Mouse (Mus musculus) G1E-ER4 (cell line): ENCODE results near the gene Fbxw7. TPM values are rescaled to one million over a fixed set of nuclear protein-coding genes. Genes with fewer than 3 reads are reported as not detected.
A peak's percentile ranks its signal among the peaks of the same experiment; 100 is the strongest.

Experiments
- GATA1 ChIP-seq: IDR thresholded peaks from one replicate; pipeline ENCODE4 v1.8.0; 2012; ENCODE audit warnings: low read length, inconsistent platforms
- polyA plus RNA-seq: library from polyadenylated mRNA; stranded (reverse); fragments of >175 nt; gene quantifications from 2 replicates; pipeline ENCODE4 v1.2.3, GENCODE M21; 2012

Gene Fbxw7
- 4.8 and 4.9 TPM in 2 replicates for polyA plus RNA-seq

DNA sequence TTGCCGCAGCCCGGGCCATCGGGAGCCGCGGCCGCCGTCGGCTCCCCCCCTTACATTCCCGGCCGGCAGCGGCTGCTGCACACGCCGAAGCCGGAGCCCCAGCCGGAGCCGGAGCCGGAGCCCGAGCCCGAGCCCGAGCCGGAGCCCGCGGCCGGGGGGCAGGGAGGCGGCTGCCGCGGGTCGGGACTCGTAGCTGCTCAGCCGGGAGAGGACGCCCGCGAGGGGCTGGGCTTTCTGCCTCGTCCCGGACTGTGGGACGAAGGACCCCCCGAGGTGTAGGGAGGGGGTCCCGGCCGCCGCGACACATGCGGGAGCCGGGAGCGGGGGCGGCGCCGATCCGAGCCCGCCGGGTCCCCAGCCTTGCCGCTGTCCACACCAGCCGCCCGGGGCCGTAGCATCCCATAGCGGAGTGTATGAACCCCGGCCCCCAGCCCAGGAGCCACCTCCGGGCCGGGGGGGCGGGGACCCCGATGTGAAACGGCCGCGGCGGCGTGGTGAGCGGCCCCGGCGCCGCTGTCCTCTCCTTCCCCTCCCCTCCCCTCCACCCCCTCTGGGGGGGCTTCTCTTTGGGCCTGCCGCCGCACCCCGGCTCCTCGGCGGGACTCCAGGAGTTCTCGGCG, at the start of gene Fbxw7:
Fbxw7 (plus strand) TSS at position 507 of the 620 bp plus-strand sequence.
- no peak for TF ChIP-seq GATA1

DNA sequence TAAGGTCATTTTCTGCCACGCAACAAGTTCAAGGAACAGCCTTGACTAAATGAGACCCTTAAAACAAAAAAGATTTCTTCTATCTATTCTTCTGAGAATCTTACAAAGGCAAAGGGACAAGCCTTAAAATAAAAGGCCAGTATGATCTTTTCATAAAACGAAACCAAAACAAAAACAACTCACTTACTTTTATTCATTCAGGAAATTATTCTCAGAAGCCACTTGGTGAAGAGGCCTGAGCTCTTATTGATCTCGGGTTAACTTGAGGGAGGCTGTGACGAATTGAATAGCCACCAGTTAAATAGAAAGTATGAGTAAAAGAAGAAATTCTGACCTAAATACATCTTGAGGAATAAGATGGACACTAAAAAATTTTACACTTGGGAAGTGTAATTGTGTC, 46.1 kb upstream of the Fbxw7 start:
- TF ChIP-seq GATA1 = no peak

DNA sequence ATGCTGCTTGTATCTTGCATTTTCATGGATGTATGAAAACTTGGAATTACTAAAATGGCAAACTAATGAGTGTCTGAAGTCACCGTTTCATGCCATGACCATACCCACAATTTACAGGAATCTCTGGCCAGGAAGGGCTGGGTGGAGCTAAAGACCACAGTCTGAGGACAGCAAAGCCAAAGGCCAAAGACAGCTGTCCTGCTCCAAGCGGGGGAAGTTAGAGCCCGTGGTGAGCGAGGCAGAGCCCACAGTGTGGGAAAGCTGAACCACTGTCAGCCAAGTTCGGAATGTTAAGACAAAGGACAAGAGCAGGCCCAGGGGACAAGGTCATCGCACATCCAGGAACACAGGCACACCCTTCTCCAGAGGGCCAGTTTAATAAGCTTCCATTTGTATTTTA, 45.7 kb upstream of the Fbxw7 start:
- TF ChIP-seq GATA1 = no peak

DNA sequence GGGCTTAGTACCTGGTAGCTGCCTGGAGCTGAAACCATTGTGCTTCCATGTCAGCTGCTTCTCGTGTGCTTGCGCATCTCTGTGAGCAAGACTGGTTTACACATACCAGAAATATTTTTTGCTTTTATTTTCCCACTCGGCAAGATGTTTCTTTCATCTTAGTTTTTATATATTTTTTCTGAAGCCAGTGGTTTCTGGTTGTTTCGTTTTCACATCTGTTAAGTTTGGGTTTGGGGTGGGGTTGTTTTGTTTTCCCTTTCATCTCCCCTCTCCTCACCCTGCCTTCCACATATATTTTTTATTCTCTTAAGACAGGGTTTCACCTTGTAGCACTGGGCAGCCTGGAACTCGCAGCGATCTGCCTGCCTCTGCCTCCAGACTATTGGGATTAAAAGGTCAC, 44.5 kb upstream of the Fbxw7 start:
- TF ChIP-seq GATA1 = no peak

DNA sequence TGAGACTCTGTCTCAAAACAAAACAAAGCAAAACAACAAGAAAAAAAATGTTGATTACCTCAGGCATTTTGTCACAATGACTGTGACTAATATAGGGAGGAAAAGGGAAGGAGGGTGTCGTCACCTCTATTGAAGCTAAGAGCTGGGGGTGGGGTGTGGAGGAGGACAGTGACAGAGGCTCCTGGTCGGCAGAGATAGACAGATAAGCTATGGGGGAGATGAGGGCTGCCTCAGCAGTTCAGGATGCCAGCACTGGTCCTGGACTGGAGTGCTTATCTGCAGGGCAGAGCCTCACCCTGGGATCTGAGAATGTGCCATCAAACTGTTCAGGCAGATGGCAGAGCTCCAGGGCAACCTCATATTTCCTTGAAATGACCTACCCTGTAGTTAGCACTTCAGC, 43.1 kb upstream of the Fbxw7 start:
- TF ChIP-seq GATA1 = peak; percentile 90

DNA sequence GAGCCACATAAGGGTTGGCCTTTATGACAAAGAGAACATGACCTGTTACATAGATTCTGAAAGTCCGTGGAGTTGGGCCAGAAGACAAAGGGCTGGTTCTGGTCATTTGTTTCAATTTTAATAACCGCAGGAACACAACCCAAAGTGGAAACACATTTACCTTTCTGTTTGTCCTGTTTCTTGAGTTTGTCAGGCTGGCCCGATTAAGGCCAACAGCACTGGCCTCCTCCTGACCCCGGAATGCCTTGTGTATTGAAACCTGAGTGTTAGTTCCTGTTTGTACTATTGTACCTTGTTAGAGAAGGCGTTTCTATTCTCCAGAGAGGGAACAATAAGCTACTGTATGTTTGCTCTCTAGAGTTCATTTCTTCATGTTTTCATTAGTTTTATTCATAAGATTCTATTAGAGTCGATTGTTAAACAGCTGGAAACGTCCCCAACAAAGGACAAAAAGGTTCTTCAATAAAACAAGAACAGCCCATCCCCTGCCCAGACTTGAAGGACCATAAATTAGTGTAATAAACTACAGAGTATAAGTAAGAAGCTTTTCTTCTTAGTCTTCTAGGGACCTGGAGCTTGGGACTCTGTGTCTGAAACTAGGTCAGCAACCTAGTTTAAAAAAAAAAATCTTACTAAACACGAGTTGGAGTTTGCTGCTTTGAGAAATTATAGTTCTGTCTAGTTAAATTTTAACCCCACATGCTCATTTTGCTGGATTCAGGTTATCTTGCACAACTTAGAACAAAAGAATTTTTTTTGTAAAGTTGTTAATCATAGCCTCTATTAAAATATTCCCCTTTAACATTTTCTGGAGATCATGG, 40.6 kb upstream of the Fbxw7 start:
- no peak for TF ChIP-seq GATA1

DNA sequence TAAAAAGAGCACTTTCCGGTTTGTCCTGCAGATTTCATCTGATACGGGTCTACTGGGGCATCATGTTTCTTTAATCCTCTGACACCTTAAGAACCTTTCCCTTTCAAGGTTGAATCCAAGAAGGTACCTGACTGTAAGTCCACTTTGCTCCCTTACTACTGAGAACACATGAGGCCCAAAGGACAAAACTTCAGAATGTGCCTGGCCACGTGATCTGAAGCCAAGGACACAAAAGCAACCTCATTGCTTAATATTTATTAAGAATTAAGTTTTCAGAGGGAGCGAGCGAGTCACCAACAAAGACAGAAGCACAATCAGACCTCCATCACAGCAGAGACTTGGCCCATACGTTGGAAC, 40.0 kb upstream of the Fbxw7 start:
- TF ChIP-seq GATA1 = no peak

DNA sequence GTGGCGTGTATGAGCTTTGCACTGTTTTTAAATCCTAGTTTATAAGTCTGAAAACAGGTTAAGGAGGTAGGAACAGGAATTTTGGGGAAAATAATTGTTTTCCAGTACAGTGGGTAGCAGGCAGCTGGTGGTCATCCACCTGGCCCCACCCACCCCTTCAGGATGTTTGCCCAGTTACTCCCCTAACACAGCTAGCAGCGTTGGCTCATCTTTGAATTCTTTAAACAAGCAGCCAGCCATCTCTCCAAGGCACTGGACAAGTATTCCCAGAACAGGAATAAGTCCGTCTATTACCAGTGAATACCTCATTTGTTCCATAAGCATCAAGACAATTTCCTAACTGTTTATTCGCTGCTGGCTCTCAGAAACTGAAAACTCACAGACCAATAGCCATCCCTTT, 39.5 kb upstream of the Fbxw7 start:
- TF ChIP-seq GATA1 = no peak

DNA sequence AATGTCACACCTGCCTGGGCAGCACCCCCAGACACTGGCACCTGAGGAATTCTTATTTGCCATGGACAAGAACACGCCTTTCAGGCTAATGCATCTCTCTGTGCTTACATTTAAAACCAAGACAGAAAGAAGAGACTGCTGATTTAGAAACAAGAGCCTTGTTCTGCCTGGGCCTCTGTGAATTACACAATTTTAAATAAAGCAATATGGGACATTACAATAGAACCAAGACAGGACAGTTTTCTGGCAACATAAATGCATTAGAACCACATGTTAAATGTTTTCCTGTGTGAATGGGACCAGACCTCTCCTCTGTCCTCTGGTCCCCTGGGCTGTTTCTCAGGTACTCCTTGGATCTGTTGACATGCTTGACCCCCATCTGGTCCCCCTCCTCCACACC, 39.0 kb upstream of the Fbxw7 start:
- no peak for TF ChIP-seq GATA1

DNA sequence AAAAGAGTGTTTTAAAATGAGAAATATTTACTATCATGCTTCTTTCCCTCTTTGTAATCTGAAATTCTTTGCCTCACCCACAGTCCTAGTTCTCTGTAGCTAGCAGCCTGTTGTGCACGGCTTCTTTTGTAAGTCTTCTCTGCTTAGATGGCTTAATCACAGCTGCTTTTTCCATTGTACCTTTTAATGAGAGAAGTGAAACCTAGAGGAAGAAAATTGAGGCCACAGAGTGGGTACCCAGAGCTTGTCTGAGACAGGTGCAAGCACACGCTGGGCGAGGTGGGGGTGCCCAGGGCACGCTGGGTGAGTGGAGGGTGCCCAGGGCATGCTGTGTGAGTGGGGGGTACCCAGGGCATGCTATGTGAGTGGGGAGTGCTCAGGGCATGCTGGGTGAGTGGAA, 27.2 kb upstream of the Fbxw7 start:
- no peak for TF ChIP-seq GATA1

DNA sequence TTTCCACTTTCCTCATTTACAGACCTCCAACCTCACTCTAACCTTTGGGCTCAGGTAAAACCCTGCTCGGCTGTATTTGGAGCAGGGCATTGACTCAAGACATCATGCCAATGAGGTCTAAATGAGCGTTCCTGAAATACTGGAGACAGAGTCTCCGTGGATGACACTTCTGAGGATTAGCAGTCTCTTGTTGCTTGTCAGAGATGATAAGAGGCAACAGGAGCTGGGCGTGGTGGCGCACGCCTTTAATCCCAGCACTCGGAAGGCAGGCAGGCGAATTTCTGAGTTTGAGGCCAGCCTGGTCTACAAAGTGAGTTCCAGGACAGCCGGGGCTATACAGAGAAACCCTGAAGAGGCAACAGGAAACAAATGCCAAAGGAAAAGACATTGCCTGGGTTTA, 11.0 kb upstream of the Fbxw7 start:
- no peak for TF ChIP-seq GATA1

DNA sequence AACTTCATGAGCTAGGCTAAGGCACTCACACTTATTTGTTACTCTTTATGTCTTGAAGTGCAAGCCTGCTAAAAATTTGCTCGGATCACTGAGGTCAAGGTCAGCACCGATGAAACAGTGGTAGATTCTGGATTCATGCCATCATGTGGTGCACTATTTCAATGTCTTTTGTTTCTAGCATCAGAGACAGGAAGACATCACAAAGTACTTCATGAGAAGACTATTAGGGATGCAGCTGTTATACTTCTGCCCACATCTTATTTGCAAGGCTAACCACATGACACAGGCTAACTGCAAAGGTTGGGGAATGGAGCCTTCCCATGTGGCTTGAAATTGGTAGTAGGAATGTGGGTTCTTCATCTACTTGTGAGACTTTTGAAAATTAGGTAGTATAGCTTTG, 8.9 kb upstream of the Fbxw7 start:
- no peak for TF ChIP-seq GATA1

DNA sequence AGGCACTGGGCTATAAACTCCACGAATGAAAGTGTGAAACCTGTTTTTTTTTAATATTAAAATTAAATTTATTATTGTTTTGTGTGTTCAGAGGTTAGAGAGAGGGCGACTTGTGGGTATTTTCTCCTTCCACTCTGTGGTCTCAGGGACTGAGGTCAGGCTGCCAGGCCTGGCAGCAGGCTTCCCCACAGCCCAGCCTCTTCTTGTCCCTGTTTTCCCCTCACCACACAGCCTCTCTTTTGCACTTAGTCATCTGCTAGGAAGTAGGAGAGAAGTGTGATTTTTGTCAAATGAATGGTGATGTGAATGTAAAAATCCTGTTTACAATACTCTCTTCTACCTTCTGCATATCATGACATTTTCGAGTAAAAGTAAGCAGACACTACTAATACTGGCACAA, 7.2 kb upstream of the Fbxw7 start:
- TF ChIP-seq GATA1 = no peak

DNA sequence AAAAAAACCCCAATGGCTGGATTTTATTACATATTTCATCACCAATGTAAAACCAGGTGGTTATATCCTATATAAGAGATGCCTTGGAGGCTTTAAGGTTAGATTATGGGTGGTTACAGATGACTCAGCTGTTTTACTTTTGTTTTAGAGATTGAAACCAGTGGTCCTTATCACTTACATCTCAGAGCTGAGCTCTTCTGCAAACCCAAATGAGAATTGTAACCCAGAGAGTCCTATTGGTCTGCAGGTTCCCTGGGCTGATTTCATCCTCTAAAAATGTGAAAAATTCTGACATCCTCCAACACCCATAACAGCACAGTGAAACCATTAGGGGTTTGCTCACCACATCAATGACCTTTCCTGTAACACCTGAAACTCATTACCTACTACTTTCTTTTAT, 6.2 kb upstream of the Fbxw7 start:
- no peak for TF ChIP-seq GATA1

DNA sequence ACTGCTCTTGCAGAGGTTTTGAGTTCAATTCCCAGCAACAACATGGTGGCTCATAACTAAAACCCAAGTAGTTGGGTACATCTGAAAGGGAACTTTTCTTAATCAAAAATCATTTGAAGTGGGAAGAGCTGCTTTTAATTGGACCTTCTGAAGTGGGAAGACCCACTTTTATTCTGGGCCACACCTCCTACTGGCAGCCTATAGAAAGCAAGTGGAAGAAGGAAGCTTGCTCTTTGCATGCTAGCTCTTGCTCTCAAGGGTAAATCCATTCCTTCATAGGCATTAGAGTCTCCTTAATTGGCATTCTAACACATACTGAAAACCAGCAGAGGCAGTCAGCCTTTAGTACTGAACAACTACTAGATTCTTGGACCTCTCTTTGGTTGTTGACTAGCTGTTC, 4.3 kb upstream of the Fbxw7 start:
- no peak for TF ChIP-seq GATA1

DNA sequence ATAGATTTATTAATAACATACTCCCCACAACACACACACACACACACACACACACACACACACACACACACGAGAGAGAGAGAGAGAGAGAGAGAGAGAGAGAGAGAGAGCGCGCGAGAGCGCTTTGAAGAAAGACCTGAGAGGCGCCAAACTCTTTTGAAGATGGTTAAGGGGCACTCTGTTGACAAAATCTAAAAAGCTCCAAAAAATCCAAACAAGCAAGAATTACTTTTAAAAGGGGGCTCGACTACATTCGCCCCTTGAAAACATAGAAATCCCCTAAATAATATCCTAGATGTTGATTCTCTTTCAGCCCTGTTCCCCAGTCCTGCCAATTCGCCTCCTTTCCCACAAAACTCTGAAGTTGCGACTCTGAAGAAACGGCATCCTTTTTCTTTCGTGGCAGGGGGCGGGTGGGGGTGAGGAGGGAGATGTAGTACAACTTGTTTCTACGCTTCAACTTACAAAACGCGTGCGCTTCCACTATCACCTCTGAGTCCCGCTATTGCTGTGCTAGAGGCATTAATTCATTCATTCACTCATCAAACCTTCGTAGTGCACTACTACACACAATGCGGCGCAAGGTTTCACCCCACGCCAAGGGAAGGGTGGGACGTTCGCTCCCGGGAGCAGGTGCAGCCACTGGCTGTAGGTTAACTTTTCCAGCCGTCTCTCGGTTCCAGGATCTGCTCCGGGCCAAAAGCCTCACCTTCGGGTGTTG, 1.5 kb upstream of the Fbxw7 start:
- TF ChIP-seq GATA1 = no peak
